Mouse (Mus musculus) macrophage (primary cell): Measurements from ENCODE around the gene Acot2. TPM values are rescaled to one million over a fixed set of nuclear protein-coding genes. Genes with fewer than 3 reads are reported as not detected.
"Not testable (repeated sequence)": the region's sequence is repeated elsewhere in the genome, so short reads cannot be mapped to it uniquely, and the experiment has no call there.

Experiments used
- H3K27ac ChIP-seq: fragments of 350-480 bp; formaldehyde crosslinking; 2 replicates; pipeline ENCODE4 v1.9.0; 2021
- H3K36me3 ChIP-seq: fragments of 350-480 bp; formaldehyde crosslinking; 2 replicates; pipeline ENCODE4 v1.9.0; 2021; ENCODE audit errors: inconsistent target
- H3K4me3 ChIP-seq: fragments of 350-480 bp; formaldehyde crosslinking; 2 replicates; pipeline ENCODE4 v1.9.0; 2021; ENCODE audit errors: inconsistent target
- H3K79me2 ChIP-seq: fragments of 350-480 bp; formaldehyde crosslinking; 2 replicates; pipeline ENCODE4 v1.9.0; 2021; ENCODE audit errors: inconsistent target
- WGBS: methylation state at CpG from one replicate; pipeline ENCODE4 v1.1.7; 2026; ENCODE audit warnings: inconsistent platforms; ENCODE audit not compliant: missing documents; 5-methylcytosine and 5-hydroxymethylcytosine counted together
- polyA plus RNA-seq: library from polyadenylated mRNA; stranded (reverse); fragments of 250-400 nt; gene quantifications from 3 replicates; pipeline ENCODE4 v1.2.4, GENCODE M21; 2018; ENCODE audit warnings: inconsistent platforms
- total RNA-seq, 78 experiments: library from RNA; depleted of rRNA; stranded (reverse); fragments of 250-400 nt; gene quantifications; 1 replicate in 9 of 78; 2 replicates in 24 of 78; 3 replicates in 43 of 78; 4 replicates in 2 of 78; pipeline ENCODE4 v1.2.4; 2018; ENCODE audit warnings: inconsistent platforms in 56 of 78

Gene Acot2
- 1 to 10 TPM in 8 of 26 experiments, under 1 TPM in 10, not detected in 8; 0.36 to 4.2 (median 0.88) TPM for total RNA-seq (2018; cell fraction: chromatin; rRNA removed)
- total RNA-seq (2018; cell fraction: cytosol; rRNA removed), result 10 to 100 TPM in 11 of 26 experiments, 1 to 10 TPM in 15; 6.1 to 17.9 (median 9.6) TPM
- 10 to 100 TPM in 1 of 26 experiments, 1 to 10 TPM in 25; 2.2 to 11.3 (median 4.8) TPM for total RNA-seq (2018; cell fraction: nucleus; rRNA removed)
- polyA plus RNA-seq, result 9.4 to 14.1 TPM (median 11.7 TPM) in 3 replicates

DNA sequence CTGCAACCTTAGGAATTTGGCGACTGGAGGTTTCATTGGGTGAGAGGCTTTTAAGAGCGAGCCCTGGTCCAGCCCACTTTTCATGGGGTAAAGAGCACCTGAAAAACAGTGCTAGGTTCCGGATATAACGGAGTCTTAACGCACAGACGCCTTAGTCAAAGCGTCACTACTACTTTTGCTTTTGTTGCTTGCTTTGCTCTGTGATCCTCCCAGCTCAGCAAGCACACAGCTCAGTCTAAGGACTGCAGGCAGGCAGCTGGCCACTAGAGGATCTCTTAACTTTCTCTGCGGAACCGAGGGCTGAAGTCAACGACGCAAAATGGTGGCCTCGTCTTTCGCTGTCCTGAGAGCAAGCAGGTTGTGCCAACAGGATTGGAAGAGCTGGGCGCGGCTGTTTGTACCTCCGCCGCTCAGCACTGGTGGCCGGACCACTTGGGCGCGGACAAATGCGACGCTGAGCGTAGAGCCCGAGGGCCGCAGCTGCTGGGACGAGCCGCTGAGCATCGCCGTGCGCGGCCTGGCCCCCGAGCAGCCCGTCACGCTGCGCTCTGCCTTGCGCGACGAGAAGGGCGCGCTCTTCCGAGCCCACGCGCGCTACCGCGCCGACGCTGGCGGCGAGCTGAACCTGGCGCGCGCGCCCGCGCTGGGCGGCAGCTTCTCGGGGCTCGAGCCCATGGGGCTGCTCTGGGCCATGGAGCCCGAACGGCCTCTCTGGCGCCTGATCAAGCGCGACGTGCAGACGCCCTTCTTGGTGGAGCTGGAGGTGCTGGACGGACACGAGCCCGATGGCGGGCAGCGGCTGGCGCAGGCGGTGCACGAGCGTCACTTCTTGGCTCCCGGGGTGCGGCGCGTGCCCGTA, at the start of gene Acot2:
Acot2 (plus strand) TSS at position 279 of the 859 bp plus-strand sequence.
- Histone ChIP-seq H3K79me2 (no peaks in the 10 kb centered on the region), H3K27ac (peak within 1 kb of the TSS; percentile 54), H3K36me3 (no peaks in the 10 kb centered on the region), H3K4me3 (peak within 1 kb of the TSS; percentile 39)
- 1% methylated on average over 67 of the region's 80 CpGs for WGBS

DNA sequence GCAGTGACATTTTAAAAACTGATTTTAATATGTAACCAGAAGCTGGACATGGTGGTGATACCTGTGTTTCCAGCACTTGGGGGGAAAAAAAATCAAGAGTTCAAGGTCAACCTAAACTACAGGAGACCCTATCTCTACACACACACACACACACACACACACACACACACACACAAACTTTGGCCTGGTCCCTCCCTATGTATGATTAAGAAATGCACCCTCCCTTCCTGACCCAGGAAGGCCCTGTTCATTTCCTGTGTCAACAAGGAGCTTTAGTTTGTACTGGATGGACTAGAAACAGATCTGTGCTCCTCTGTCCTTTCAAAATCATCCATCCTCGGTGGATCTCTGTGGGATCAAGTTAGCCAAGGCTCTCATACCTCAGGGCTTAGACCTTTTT, 49.1 kb upstream of the Acot2 start:
- H3K27ac ChIP-seq, H3K4me3 ChIP-seq, H3K36me3 ChIP-seq, H3K79me2 ChIP-seq: not testable (repeated sequence)
- WGBS, result 100% methylated on average over 1 of the region's 1 CpGs

DNA sequence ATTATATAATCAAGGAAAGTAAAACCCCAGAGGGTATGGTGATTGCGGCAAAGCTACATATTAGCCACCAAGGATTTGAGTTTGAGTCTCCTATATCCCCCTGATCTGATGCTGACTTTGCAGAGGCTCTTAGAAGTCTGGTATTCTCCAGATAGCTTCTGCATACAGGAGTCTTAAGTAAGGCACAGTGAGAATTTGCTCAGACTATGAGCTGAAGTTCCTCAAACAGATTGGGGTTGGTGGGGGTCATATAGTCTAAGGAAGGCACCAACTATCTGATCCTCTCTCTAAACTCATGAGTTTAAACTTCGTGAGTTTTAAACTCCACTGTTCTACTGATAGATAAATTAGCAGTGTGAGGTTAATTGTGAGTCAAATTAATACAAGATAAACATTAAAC, 48.3 kb upstream of the Acot2 start:
- Histone ChIP-seq H3K27ac (no peak overlapping the region), H3K36me3 (no peaks in the 10 kb centered on the region), H3K4me3 (no peak overlapping the region), H3K79me2 (no peaks in the 10 kb centered on the region)
- WGBS, result 87% methylated on average over 2 of the region's 2 CpGs

DNA sequence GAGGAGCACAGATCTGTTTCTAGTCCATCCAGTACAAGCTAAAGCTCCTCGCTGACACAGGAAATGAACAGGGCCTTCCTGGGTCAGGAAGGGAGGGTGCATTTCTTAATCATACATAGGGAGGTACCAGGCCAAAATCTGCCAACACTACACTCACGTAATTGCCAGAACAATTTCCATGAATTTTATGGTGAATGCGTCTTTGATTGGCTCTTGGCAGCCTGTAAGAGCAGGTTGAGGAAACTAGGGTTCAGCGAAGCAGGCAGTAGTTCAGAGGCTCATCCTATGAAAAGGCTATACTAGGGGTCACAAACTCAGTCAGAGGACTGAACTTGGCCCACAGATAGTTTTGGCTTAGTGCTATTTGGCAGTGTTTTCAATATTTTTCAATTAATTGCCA, 47.6 kb upstream of the Acot2 start:
- WGBS, result 82% methylated on average over 3 of the region's 4 CpGs
- H3K4me3 ChIP-seq, result no peak overlapping the region
- H3K27ac ChIP-seq, result no peak overlapping the region
- H3K36me3 ChIP-seq, result no peaks in the 10 kb centered on the region
- no peaks in the 10 kb centered on the region for H3K79me2 ChIP-seq

DNA sequence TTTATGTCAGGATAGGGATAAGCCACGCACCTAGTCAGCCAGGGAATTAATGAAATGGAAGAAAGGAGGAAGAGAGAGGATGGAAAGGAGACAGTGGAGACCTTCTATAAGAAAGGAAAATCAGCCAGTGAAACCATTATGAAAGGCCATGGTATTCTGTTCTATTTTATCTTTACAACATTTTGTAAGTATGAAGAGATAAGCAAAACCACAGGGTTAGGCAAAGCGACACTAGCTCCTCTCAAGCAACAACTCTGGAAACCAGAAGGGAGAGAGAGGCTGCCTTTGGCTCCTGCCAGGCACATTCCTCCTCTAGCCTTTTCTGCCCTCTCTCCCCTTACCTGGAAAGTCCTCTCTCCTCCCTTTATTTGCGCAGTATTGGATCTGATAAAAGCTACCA, 45.7 kb upstream of the Acot2 start:
- Histone ChIP-seq H3K4me3 (no peak overlapping the region), H3K36me3 (no peaks in the 10 kb centered on the region), H3K27ac (no peak overlapping the region), H3K79me2 (no peaks in the 10 kb centered on the region)
- 82% methylated on average over 3 of the region's 3 CpGs for WGBS

DNA sequence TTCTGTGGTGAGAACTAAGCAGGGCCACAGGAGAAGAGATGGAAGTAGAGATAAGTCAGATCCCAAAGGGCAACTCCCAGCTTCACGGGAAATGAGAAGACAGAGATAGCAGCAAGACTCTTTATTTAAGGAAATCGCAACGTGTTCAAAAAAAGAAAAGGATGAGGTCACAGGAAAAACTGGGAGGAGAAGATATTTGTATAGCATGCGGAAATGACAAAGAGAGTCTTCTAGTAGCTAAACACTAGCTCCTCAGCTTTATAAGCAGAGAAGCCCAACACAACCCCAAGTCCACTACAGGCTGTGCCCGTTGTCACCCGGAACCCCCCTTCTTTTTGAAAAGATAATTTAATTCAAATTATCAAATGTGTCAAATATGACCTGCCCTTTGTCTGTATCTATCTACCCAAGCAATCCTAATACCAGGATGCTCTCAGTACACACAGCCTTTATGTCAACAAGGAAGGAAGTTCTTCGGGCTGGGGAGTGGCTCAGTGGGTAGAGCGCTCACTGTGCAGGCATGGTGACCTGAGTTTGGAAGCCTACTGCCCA, 40.3 kb upstream of the Acot2 start:
- H3K79me2 ChIP-seq, result peaks cover 11% of the 10 kb centered on the region
- H3K27ac ChIP-seq, result peak overlapping the region; percentile 82
- no peaks in the 10 kb centered on the region for H3K36me3 ChIP-seq
- H3K4me3 ChIP-seq, result no peak overlapping the region
- WGBS, result 45% methylated on average over 8 of the region's 8 CpGs

DNA sequence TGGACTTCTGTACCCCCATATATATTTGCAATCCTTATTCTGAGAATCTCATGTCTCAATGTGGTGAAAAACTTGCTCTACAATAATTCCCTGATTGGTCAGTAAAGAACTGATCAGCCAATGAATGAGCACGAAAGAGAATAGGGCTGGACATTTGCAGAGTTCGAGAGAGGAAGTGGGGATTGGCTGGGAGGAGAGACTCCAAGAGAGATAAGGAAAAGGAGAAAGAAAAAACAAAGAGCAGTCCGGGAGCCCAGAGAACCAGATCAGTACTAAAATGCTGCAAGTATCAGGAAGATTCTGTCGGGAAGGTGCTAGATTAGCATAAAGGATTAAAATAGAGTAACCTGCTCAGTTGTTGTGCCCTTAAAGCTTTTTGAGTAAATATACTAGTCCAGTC, 38.6 kb upstream of the Acot2 start:
- peak overlapping the region; percentile 88 for H3K27ac ChIP-seq
- H3K4me3 ChIP-seq, result no peak overlapping the region; the same call in 1 of the 2 replicates

DNA sequence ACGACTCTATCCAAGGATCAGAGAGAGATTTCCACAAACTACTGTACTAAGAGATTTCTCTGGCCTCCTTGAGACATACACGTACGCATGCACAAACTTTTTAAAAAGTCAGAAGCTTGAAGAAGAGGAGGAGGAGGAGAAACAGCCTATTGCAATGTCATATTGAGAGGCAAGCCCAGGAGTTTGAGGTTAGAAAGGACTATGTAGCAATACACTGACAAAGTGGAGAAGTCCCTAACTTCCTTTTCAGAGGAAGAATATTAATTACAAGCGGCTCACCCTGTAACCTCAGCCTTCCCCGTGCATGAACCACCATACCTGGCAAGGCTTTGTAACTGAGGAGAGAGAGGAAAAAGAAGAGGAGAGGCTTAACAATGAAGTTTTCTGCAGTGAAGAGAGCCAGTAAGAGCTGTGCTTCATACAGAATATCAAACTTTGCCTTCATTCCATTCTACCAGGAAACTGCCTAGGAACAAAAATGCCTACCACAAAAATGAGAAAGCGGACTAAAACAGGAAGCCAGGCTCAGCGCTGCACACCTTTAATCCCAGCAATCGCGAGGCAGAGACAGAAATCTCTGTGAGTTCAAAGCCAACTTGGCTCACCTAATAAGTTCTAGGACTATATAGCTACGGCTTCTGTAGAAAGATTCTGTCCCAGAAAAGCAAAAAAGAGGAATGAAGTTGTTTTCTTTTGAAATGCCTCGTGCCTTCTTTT, 37.7 kb upstream of the Acot2 start:
- H3K36me3 ChIP-seq, result no peaks in the 10 kb centered on the region
- peak overlapping the region; percentile 52 for H3K4me3 ChIP-seq
- WGBS, result 8% methylated on average over 11 of the region's 11 CpGs
- H3K27ac ChIP-seq, result peak overlapping the region; percentile 88
- H3K79me2 ChIP-seq, result peaks cover 35% of the 10 kb centered on the region

More for the DNA sequence above, 38.6 kb upstream of the Acot2 start:
- no peaks in the 10 kb centered on the region for H3K36me3 ChIP-seq
- WGBS, result 62% methylated on average over 4 of the region's 4 CpGs
- H3K79me2 ChIP-seq, result peaks cover 28% of the 10 kb centered on the region

DNA sequence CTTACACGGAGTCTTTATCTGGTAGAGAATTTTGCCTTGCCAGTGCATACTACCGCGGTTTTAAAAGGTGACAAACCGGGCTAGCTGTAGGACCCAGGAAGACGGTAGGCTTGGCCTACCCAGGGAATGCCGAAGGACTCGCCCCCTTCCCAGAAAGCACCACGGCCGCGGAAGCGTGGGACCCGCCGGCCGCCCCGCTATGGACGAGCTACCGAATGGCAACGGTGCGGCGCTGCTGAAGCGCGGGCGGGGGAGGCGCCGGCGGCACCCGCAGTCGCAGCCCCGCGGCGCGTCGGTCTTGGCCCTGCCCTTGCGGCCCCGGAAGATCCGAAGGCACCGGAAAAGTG, 37.2 kb upstream of the Acot2 start, which contains the start of gene Riox1:
Riox1 (plus strand) TSS at position 116 of the 347 bp plus-strand sequence.
- Histone ChIP-seq H3K27ac (peak within 1 kb of the TSS; percentile 88), H3K4me3 (peak within 1 kb of the TSS; percentile 52), H3K79me2 (peaks cover 40% of the 10 kb centered on the region), H3K36me3 (no peaks in the 10 kb centered on the region)
- under 1% methylated on average over 21 of the region's 37 CpGs for WGBS

DNA sequence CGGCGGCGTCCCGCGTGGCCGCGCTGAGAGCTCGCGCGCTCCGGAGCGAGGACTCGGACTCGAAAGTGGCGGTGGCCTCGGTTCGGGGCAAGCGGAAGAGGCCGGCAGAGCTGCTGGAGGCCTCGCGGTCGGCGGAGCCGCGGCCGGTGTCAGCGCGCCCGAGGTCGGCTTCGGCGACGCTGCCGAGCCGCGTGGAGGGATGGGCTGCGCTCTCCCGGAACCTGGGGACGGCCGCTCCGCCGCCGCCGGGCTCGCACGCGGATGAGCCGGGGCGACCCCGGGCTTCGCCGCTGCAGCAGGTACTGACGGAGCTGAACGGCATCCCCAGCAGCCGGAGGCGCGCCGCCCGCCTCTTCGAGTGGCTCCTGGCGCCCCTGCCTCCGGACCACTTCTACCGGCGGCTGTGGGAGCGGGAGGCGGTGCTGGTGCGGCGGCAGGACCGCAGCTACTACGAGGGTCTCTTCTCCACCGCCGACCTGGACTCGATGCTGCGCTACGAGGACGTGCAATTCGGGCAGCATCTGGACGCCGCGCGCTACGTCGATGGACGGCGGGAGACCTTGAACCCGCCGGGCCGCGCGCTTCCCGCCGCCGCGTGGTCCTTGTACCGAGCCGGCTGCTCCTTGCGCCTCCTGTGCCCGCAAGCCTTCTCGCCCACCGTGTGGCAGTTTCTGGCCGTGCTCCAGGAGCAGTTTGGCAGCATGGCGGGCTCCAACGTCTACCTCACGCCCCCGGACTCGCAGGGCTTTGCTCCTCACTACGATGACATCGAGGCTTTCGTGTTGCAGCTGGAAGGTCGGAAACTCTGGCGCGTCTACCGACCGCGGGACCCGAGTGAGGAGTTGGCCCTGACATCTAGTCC, 36.6 kb upstream of the Acot2 start:
- under 1% methylated on average over 114 of the region's 116 CpGs for WGBS
- no peak overlapping the region for H3K27ac ChIP-seq
- H3K4me3 ChIP-seq, result peak overlapping the region; percentile 15; the same call in 1 of the 2 replicates
- H3K79me2 ChIP-seq, result peaks cover 41% of the 10 kb centered on the region
- no peaks in the 10 kb centered on the region for H3K36me3 ChIP-seq

DNA sequence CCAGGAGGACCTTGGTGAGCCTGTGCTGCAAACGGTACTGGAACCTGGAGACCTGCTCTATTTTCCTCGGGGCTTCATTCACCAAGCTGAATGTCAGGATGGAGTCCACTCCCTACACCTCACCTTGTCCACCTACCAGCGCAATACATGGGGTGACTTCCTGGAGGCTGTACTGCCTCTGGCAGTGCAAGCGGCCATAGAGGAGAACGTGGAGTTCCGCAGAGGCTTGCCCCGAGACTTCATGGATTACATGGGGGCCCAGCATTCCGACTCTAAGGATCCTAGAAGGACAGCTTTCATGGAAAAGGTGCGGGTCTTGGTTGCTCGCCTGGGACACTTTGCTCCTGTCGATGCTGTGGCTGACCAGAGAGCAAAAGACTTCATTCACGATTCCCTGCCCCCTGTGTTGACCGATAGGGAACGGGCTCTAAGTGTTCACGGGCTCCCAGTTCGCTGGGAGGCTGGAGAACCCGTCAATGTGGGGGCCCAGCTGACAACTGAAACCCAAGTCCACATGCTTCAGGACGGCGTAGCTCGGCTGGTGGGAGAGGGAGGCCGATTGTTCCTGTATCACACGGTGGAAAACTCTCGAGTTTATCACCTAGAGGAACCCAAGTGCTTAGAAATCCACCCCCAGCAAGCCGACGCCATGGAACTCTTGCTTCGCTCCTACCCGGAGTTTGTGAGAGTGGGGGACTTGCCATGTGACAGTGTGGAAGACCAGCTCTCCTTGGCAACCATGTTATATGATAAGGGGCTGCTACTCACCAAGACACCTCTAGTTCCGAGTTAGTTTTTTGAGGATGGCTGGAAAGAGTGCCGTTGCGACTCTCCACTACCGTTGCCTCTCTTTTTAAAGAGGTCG, 35.7 kb upstream of the Acot2 start:
- 85% methylated on average over 32 of the region's 32 CpGs for WGBS
- H3K79me2 ChIP-seq, result peaks cover 41% of the 10 kb centered on the region
- H3K27ac ChIP-seq, result no peak overlapping the region
- no peaks in the 10 kb centered on the region for H3K36me3 ChIP-seq
- peak overlapping the region; percentile 15; the same call in 1 of the 2 replicates for H3K4me3 ChIP-seq

DNA sequence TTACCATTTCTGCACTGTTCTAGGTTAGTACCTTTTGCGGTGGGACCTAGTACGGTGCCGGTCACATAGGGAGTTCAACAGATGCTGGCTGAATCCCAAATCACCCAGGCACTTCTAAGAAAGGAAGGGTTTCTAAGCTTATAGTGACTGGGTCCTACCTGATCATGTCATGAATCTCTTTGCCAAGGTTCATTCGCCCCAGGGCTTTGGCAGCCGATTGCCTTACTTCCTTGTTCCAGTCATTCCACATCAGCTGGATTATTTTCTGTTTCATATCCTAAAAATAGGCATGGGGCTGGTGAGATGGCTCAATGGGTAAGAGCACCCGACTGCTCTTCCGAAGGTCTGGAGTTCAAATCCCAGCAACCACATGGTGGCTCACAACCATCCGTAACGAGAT, 29.4 kb upstream of the Acot2 start:
- peaks cover 20% of the 10 kb centered on the region for H3K79me2 ChIP-seq
- no peak overlapping the region for H3K4me3 ChIP-seq
- no peaks in the 10 kb centered on the region for H3K36me3 ChIP-seq
- no peak overlapping the region for H3K27ac ChIP-seq
- WGBS, result 86% methylated on average over 9 of the region's 9 CpGs

DNA sequence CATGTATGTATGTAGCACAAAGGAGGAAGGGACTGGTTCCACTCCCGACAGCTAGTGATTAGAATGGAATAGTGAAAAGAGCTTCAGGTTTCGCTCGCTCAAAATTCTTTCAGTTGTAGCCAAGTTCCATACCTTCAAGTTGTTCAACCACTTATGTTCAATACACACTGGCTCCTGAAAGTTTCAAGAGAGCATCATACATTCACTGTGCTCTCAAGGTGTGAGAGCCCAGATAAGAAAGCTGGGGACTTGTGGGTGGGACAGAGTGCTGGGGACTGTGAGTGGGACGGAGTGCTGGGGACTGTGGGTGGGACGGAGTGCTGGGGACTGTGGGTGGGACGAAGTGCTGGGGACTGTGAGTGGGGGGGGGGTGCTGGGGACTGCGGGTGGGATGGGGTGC, 22.4 kb upstream of the Acot2 start:
- Histone ChIP-seq H3K4me3 (no peak overlapping the region), H3K27ac (no peak overlapping the region), H3K36me3 (no peaks in the 10 kb centered on the region), H3K79me2 (no peaks in the 10 kb centered on the region)
- WGBS, result 92% methylated on average over 6 of the region's 7 CpGs
